Mouse (Mus musculus) stomach, embryonic 14.5 days (tissue): ENCODE measurements at regions not wholly inside any gene's neighbourhood (a gene's known extent, or its start where the extent isn't known, plus 50 kb on each side); places are given as distances from the start of the nearest gene placed in this dataset.

ENCODE experiments used
- ATAC-seq: fragments of 200-750 bp; cut with Nextera tagmentation; 2 replicates; pipeline ENCODE4 v1.8.0; 2017; ENCODE audit warnings: low read depth, moderate TSS enrichment; ENCODE audit not compliant: insufficient number of reproducible peaks, insufficient read depth, low FRiP score
- H3K27ac ChIP-seq: fragments of 300-500 bp; sonication (generic); 2 replicates; pipeline ENCODE4 v1.5.1; 2014; ENCODE audit warnings: mild to moderate bottlenecking, low read length, moderate library complexity, mixed read lengths
- H3K27me3 ChIP-seq: fragments of 300-500 bp; sonication (generic); 2 replicates; pipeline ENCODE4 v1.6.1; 2014; ENCODE audit warnings: low read length, control low read depth, mixed read lengths; ENCODE audit not compliant: control insufficient read depth, insufficient read depth
- H3K36me3 ChIP-seq: fragments of 300-500 bp; sonication (generic); 2 replicates; pipeline ENCODE4 v1.6.1; 2014; ENCODE audit warnings: mild to moderate bottlenecking, control low read depth, low read length, moderate library complexity, mixed read lengths; ENCODE audit not compliant: control insufficient read depth, insufficient read depth
- H3K4me1 ChIP-seq: fragments of 300-500 bp; sonication (generic); 2 replicates; pipeline ENCODE4 v1.6.1; 2014; ENCODE audit warnings: low read length, control low read depth, mixed read lengths; ENCODE audit not compliant: control insufficient read depth, insufficient read depth
- H3K4me2 ChIP-seq: fragments of 300-500 bp; sonication (generic); replicated peaks from 2 replicates; pipeline ENCODE4 v1.6.1; 2014; ENCODE audit warnings: low read depth, low read length, control low read depth
- H3K4me3 ChIP-seq: fragments of 300-500 bp; sonication (generic); 2 replicates; pipeline ENCODE4 v1.5.1; 2014; ENCODE audit warnings: low read depth, low read length, control low read depth
- H3K9ac ChIP-seq: fragments of 300-500 bp; sonication (generic); replicated peaks from 2 replicates; pipeline ENCODE4 v1.6.1; 2014; ENCODE audit warnings: low read depth, mild to moderate bottlenecking, control low read depth, low read length, moderate library complexity, mixed read lengths
- H3K9me3 ChIP-seq: fragments of 300-500 bp; sonication (generic); 2 replicates; pipeline ENCODE4 v1.6.1; 2016; ENCODE audit warnings: low read depth, low read length, control low read depth; ENCODE audit not compliant: control insufficient read depth
- WGBS: fragments of 180-500 bp; shearing (Covaris S2); extraction: QIAGEN DNeasy Blood & Tissue Kit; methylation state at CpG from one replicate; pipeline ENCODE4 v1.1.7; 2014; 5-methylcytosine and 5-hydroxymethylcytosine counted together

GRCm38 (mm10) chr11:117413133-117413532 is 71.0 kb upstream of the Gm11733 start:
- ATAC-seq = no peak
- Histone ChIP-seq H3K36me3 (no peaks in the 10 kb centered on the region), H3K4me3 (no peak overlapping the region), H3K9me3 (no peaks in the 10 kb centered on the region), H3K27ac (no peak overlapping the region), H3K27me3 (peaks cover 14% of the 10 kb centered on the region; the same call in 1 of the 2 replicates), H3K4me2 (no peak overlapping the region), H3K9ac (no peak overlapping the region), H3K4me1 (peaks cover 29% of the 10 kb centered on the region)
- WGBS = 30% methylated on average over 7 of the region's 7 CpGs

GRCm38 (mm10) chr11:117413942-117414705 is 70.0 kb upstream of the Gm11733 start:
- Histone ChIP-seq H3K27ac (no peak overlapping the region), H3K4me1 (peaks cover 27% of the 10 kb centered on the region), H3K9ac (no peak overlapping the region), H3K9me3 (no peaks in the 10 kb centered on the region), H3K36me3 (no peaks in the 10 kb centered on the region), H3K4me2 (peak overlapping the region; percentile 55; the same call in 1 of the 2 replicates), H3K4me3 (no peak overlapping the region), H3K27me3 (peaks cover 14% of the 10 kb centered on the region; the same call in 1 of the 2 replicates)
- no peak for ATAC-seq
- WGBS = 24% methylated on average over 11 of the region's 11 CpGs

- Histone ChIP-seq H3K36me3 (no peaks in the 10 kb centered on the region), H3K9me3 (no peaks in the 10 kb centered on the region), H3K27ac (no peak overlapping the region), H3K4me1 (peaks cover 23% of the 10 kb centered on the region), H3K27me3 (peaks cover 14% of the 10 kb centered on the region; the same call in 1 of the 2 replicates), H3K4me3 (peak overlapping the region; percentile 28), H3K9ac (no peak overlapping the region), H3K4me2 (peak overlapping the region; percentile 55)
- no peak; the same call in 1 of the 2 replicates for ATAC-seq
- WGBS = under 1% methylated on average over 21 of the region's 21 CpGs
Measured at GRCm38 (mm10) chr11:117414871-117415323, 69.3 kb upstream of the Gm11733 start.

GRCm38 (mm10) chr11:117415466-117415865 is 68.7 kb upstream of the Gm11733 start:
- Histone ChIP-seq H3K9me3 (no peaks in the 10 kb centered on the region), H3K4me1 (peaks cover 23% of the 10 kb centered on the region), H3K4me2 (peak overlapping the region; percentile 55), H3K27ac (no peak overlapping the region), H3K36me3 (no peaks in the 10 kb centered on the region), H3K4me3 (peak overlapping the region; percentile 28; the same call in 1 of the 2 replicates), H3K27me3 (peaks cover 14% of the 10 kb centered on the region; the same call in 1 of the 2 replicates), H3K9ac (no peak overlapping the region)
- WGBS = 3% methylated on average over 14 of the region's 14 CpGs
- ATAC-seq = no peak

- 7% methylated on average over 13 of the region's 13 CpGs for WGBS
- 0 out of 2 replicates have a peak overlapping the region, but pooled peaks have one; percentile 55 for H3K4me2 ChIP-seq
- ATAC-seq = no peak
- H3K4me3 ChIP-seq = no peak overlapping the region
- H3K36me3 ChIP-seq = no peaks in the 10 kb centered on the region
- no peak overlapping the region for H3K27ac ChIP-seq
- no peaks in the 10 kb centered on the region for H3K9me3 ChIP-seq
- H3K4me1 ChIP-seq = peaks cover 23% of the 10 kb centered on the region
- H3K9ac ChIP-seq = no peak overlapping the region
- H3K27me3 ChIP-seq = peaks cover 14% of the 10 kb centered on the region; the same call in 1 of the 2 replicates
Measured at GRCm38 (mm10) chr11:117415955-117416354, 68.2 kb upstream of the Gm11733 start.

GRCm38 (mm10) chr11:117416984-117417670 is 67.0 kb upstream of the Gm11733 start:
- Histone ChIP-seq H3K27me3 (peaks cover 14% of the 10 kb centered on the region; the same call in 1 of the 2 replicates), H3K4me2 (no peak overlapping the region), H3K9ac (no peak overlapping the region), H3K36me3 (no peaks in the 10 kb centered on the region), H3K4me3 (no peak overlapping the region), H3K27ac (no peak overlapping the region), H3K4me1 (peaks cover 23% of the 10 kb centered on the region), H3K9me3 (no peaks in the 10 kb centered on the region)
- ATAC-seq = no peak
- WGBS = 64% methylated on average over 8 of the region's 8 CpGs

- Histone ChIP-seq H3K36me3 (no peaks in the 10 kb centered on the region), H3K9ac (no peak overlapping the region), H3K4me1 (peaks cover 23% of the 10 kb centered on the region), H3K4me2 (no peak overlapping the region), H3K9me3 (no peaks in the 10 kb centered on the region), H3K27me3 (peaks cover 14% of the 10 kb centered on the region; the same call in 1 of the 2 replicates), H3K4me3 (no peak overlapping the region), H3K27ac (no peak overlapping the region)
- WGBS = 68% methylated on average over 9 of the region's 9 CpGs
- no peak for ATAC-seq
Measured at GRCm38 (mm10) chr11:117417959-117418574, 66.1 kb upstream of the Gm11733 start.

GRCm38 (mm10) chr11:117418939-117419338 is 65.2 kb upstream of the Gm11733 start:
- Histone ChIP-seq H3K4me2 (no peak overlapping the region), H3K36me3 (no peaks in the 10 kb centered on the region), H3K27me3 (peaks cover 10% of the 10 kb centered on the region; the same call in 1 of the 2 replicates), H3K27ac (no peak overlapping the region), H3K9ac (no peak overlapping the region), H3K9me3 (no peaks in the 10 kb centered on the region), H3K4me1 (peaks cover 23% of the 10 kb centered on the region), H3K4me3 (no peak overlapping the region)
- ATAC-seq = no peak
- WGBS = 73% methylated on average over 3 of the region's 3 CpGs
